In the genomic region with DNA sequence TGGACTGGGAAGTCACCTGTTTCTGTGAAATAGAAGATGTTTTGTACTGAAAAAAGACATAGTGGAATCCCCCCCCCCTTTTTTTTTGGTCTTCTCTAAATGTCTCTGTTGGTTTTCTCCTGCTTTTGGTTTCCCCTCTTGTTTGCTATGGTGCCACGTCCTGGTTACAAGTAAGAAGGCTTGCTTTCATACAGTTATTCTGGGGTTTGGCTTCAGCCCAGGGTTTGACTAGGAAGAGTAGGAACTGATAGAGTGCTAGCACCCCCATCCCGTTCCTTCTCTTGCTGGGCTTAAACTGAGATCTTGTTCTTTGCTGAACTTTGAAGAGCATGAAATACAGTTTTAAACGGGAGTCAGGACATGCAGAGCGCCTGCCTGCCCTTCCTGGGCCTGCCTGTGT, we compare ENCODE assay signal across 27 mouse cellular contexts. TPM values are rescaled to one million over a fixed set of nuclear protein-coding genes. Genes with fewer than 3 reads are reported as not detected.
DNase-seq lines count a peak whose midpoint lies in the region; ATAC-seq and TF ChIP-seq lines count a peak whose summit lies in the region.
"Had no signal": no experiment of that assay in that cellular context is flagged by ENCODE, and none has a peak within 500 bp of the region (broad histone marks: within the 10 kb centered on the region; RNA-seq: fewer than 3 reads in every experiment).

No protein-coding gene starts in this region.

- no peaks in the 10 kb centered on the region for H3K27me3 ChIP-seq in heart, adult 2 months (ENCODE audit: control insufficient read depth, insufficient read depth, low read length)
- no peaks in the 10 kb centered on the region for H3K27me3 ChIP-seq in lung, embryonic 16.5 days (ENCODE audit: control insufficient read depth, insufficient read depth, low read depth, low read length)
- no peaks in the 10 kb centered on the region for H3K27me3 ChIP-seq in embryonic facial prominence, embryonic 14.5 days (replicated peaks; ENCODE audit: control insufficient read depth, insufficient read depth, low read length)
- H3K27me3 ChIP-seq: CH12.LX; intestine, embryonic 15.5 days; limb, embryonic 13.5 days; liver, embryonic 15.5 days; midbrain, embryonic 13.5 days had no signal

- TF ChIP-seq CTCF in heart, adult 2 months (IDR thresholded peaks at IDR 0.05): no peak

- H3K9me3 ChIP-seq in lung, embryonic 16.5 days (ENCODE audit: control insufficient read depth, low read length): no peaks in the 10 kb centered on the region
- H3K9me3 ChIP-seq in embryonic facial prominence, embryonic 14.5 days (ENCODE audit: control insufficient read depth, low read length): no peaks in the 10 kb centered on the region
- H3K9me3 ChIP-seq: forebrain, embryonic 10.5 days; G1E; hindbrain, embryonic 10.5 days; intestine, embryonic 15.5 days; limb, embryonic 13.5 days; liver, embryonic 15.5 days; midbrain, embryonic 13.5 days had no signal

- H3K4me2 ChIP-seq in lung, embryonic 16.5 days (ENCODE audit: low read depth, low read length): no peak overlapping the region
- H3K4me2 ChIP-seq in embryonic facial prominence, embryonic 14.5 days (ENCODE audit: low read depth, low read length): no peak overlapping the region
- H3K4me2 ChIP-seq: intestine, embryonic 15.5 days; limb, embryonic 13.5 days; liver, embryonic 15.5 days; midbrain, embryonic 13.5 days had no signal

- TF ChIP-seq POLR2A in heart, adult 2 months (IDR thresholded peaks at IDR 0.05; ENCODE audit: insufficient read depth, low read depth, low read length): no peak

- peaks cover 6% of the 10 kb centered on the region for H3K4me1 ChIP-seq in heart, adult 2 months (ENCODE audit: control insufficient read depth, insufficient read depth, low read length)
- H3K4me1 ChIP-seq in lung, embryonic 16.5 days (replicated peaks; ENCODE audit: control insufficient read depth, insufficient read depth, low read length): peaks cover 8% of the 10 kb centered on the region
- peaks cover 24% of the 10 kb centered on the region for H3K4me1 ChIP-seq in embryonic facial prominence, embryonic 14.5 days (ENCODE audit: control insufficient read depth, insufficient read depth, low read length)
- H3K4me1 ChIP-seq: liver, embryonic 15.5 days; midbrain, embryonic 13.5 days had no signal

- no peak for DNase-seq in heart, adult 2 months
- DNase-seq in heart, postnatal 14 days: no peak
- DNase-seq in lung, adult 18-20 months: no peak
- DNase-seq in embryonic facial prominence, embryonic 14.5 days (ENCODE audit: low spot score): peak; percentile 75
- no peak for DNase-seq in thymus, postnatal 25 days
- DNase-seq in layer of hippocampus, postnatal 14 days (ENCODE audit: low spot score in 2 of 2): no peak
- DNase-seq: adrenal gland, adult 8-10 months; B cell, adult 2 months; cerebellum, adult 18-20 months; cerebellum, postnatal 25 days; kidney, adult 9 months; kidney, postnatal 14 days; lung, postnatal 10 days; right cerebral cortex, postnatal 14 days had no signal

- no peak overlapping the region for H3K9ac ChIP-seq in heart, adult 2 months (ENCODE audit: low read depth, low read length)
- no peak overlapping the region for H3K9ac ChIP-seq in lung, embryonic 16.5 days (ENCODE audit: low read length)
- H3K9ac ChIP-seq in embryonic facial prominence, embryonic 14.5 days (ENCODE audit: low read depth, low read length): no peak overlapping the region
- H3K9ac ChIP-seq: intestine, embryonic 15.5 days; limb, embryonic 13.5 days; liver, embryonic 15.5 days; midbrain, embryonic 13.5 days had no signal

- no peak for ATAC-seq in lung, embryonic 16.5 days (ENCODE audit: low read depth)
- no peak for ATAC-seq in embryonic facial prominence, embryonic 14.5 days (ENCODE audit: low read depth)
- ATAC-seq: activated CD4-positive, CD25-positive, alpha-beta regulatory T cell, adult 4 months; forebrain, embryonic 16.5 days; hindbrain, embryonic 16.5 days; intestine, embryonic 15.5 days; midbrain, embryonic 13.5 days had no signal

- no peak overlapping the region for H3K4me3 ChIP-seq in heart, adult 2 months
- no peak overlapping the region for H3K4me3 ChIP-seq in lung, embryonic 16.5 days (ENCODE audit: low read length)
- H3K4me3 ChIP-seq in embryonic facial prominence, embryonic 14.5 days (ENCODE audit: low read depth, low read length): no peak overlapping the region
- H3K4me3 ChIP-seq: forebrain, embryonic 10.5 days; hindbrain, embryonic 10.5 days; intestine, embryonic 15.5 days; limb, embryonic 13.5 days; liver, embryonic 15.5 days; midbrain, embryonic 13.5 days had no signal

- H3K27ac ChIP-seq in heart, adult 2 months: peak overlapping the region; percentile 41; the same call in 1 of the 2 replicates
- H3K27ac ChIP-seq in lung, embryonic 16.5 days (ENCODE audit: low read length): peak overlapping the region; percentile 75
- H3K27ac ChIP-seq in embryonic facial prominence, embryonic 14.5 days (replicated peaks; ENCODE audit: low read depth, low read length): peak overlapping the region; percentile 70
- H3K27ac ChIP-seq: forebrain, embryonic 10.5 days; intestine, embryonic 15.5 days; liver, embryonic 15.5 days; midbrain, embryonic 13.5 days; stomach, postnatal 0 days had no signal

- no peaks in the 10 kb centered on the region for H3K36me3 ChIP-seq in heart, adult 2 months (ENCODE audit: control insufficient read depth, insufficient read depth, low read length)
- H3K36me3 ChIP-seq in lung, embryonic 16.5 days (ENCODE audit: control insufficient read depth, insufficient read depth, low read length): no peaks in the 10 kb centered on the region
- H3K36me3 ChIP-seq in embryonic facial prominence, embryonic 14.5 days (ENCODE audit: control insufficient read depth, insufficient read depth, low read length): no peaks in the 10 kb centered on the region
- H3K36me3 ChIP-seq: intestine, embryonic 15.5 days had no signal

- no peaks in the 10 kb centered on the region for H3K79me2 ChIP-seq in heart, adult 2 months (replicated peaks; ENCODE audit: control insufficient read depth, insufficient read depth, low read length)

- intact Hi-C loops in heart, adult 2 months (cut with DNase I): loop anchor here (5.0 kb wide), 1 partner anchor 44 kb away; no protein-coding TSS in a partner anchor
- intact Hi-C loops in heart, postnatal 14 days (cut with DNase I): no loop called here

- WGBS in heart, adult 2 months: 43% methylated on average over 4 of the region's 4 CpGs
- 64% methylated on average over 4 of the region's 4 CpGs for WGBS in lung, embryonic 16.5 days
- 74% methylated on average over 4 of the region's 4 CpGs for WGBS in embryonic facial prominence, embryonic 14.5 days

- no peak for TF ChIP-seq EP300 in heart, adult 2 months (IDR thresholded peaks at IDR 0.05; ENCODE audit: insufficient read depth, low read depth, low read length)

RNA-seq across cellular contexts. Expression of gene Psmd7, which starts 46.9 kb away (rescaled TPM):
- total RNA-seq in heart, adult 2 months (2021): 100 to 1,000 TPM in 1 of 2 experiments, 10 to 100 TPM in 1; 91.2 to 101 TPM
- 55.3 and 80.8 TPM in 2 replicates for polyA plus RNA-seq in heart, adult 2 months (2012; rRNA removed)
- total RNA-seq in heart, postnatal 14 days (2021): 10 to 100 TPM; 82.7 to 91.6 TPM
- polyA plus RNA-seq in lung, embryonic 16.5 days (2015; fragmentation: Nextera tagmentation; extraction: Ambion mirVana): 232 TPM in 2 replicates
- polyA plus RNA-seq in embryonic facial prominence, embryonic 14.5 days (2014; fragmentation: Nextera tagmentation; extraction: Ambion mirVana): 252 and 269 TPM in 2 replicates
- total RNA-seq in layer of hippocampus, postnatal 14 days (2021): 100 to 1,000 TPM; 107 TPM
